Mouse (Mus musculus): Measurements from ENCODE around the gene Adam30. TPM values are rescaled to one million over a fixed set of nuclear protein-coding genes. Genes with fewer than 3 reads are reported as not detected.

Adam30 gene
- not detected for polyA plus RNA-seq (2017; shearing (Covaris generic))

GRCm38 (mm10) chr3:98160330-98160729, at the start of gene Adam30:
TSS of gene Adam30 (plus strand) at chr3:98160630.

Other genes with a start within 250 kb of the Adam30 start
- 25.3 TPM for gene Notch2, start 147.1 kb upstream of the Adam30 start, polyA plus RNA-seq (2017; shearing (Covaris generic))
- gene Reg4, start 61.5 kb downstream of the Adam30 start, polyA plus RNA-seq (2017; shearing (Covaris generic)): not detected
- gene Hmgcs2, start 119.8 kb downstream of the Adam30 start, polyA plus RNA-seq (2017; shearing (Covaris generic)): not detected
- 90.5 TPM for gene Phgdh, start 179.4 kb downstream of the Adam30 start, polyA plus RNA-seq (2017; shearing (Covaris generic))
- gene Zfp697, start 221.8 kb downstream of the Adam30 start, polyA plus RNA-seq (2017; shearing (Covaris generic)): not detected

All from naive thymus-derived CD4-positive, alpha-beta T cell, adult 5 months (primary cell).